Mouse (Mus musculus) liver, adult (tissue): ENCODE data around the gene Gm4881.

Experiments used
- GATA4 ChIP-seq: IDR thresholded peaks from 2 replicates; pipeline ENCODE4 v1.6.1; 2014; ENCODE audit warnings: mild to moderate bottlenecking, low read length; ENCODE audit not compliant: insufficient replicate concordance

Gene Gm4881

GRCm38 (mm10) chr7:24944257-24944950 is at the start of gene Gm4881:
Gene Gm4881 (minus strand): TSS chr7:24944494.
- no peak for TF ChIP-seq GATA4

- TF ChIP-seq GATA4 = no peak
These were observed 48.8 kb upstream of the Gm4881 start for GRCm38 (mm10) chr7:24993081-24993480.

GRCm38 (mm10) chr7:24990478-24990877 is 46.2 kb upstream of the Gm4881 start:
- TF ChIP-seq GATA4 = no peak

GRCm38 (mm10) chr7:24987941-24988340 is 43.6 kb upstream of the Gm4881 start:
- no peak for TF ChIP-seq GATA4

GRCm38 (mm10) chr7:24985799-24986198 is 41.5 kb upstream of the Gm4881 start:
- no peak for TF ChIP-seq GATA4

- no peak for TF ChIP-seq GATA4
These were observed 40.0 kb upstream of the Gm4881 start for GRCm38 (mm10) chr7:24984307-24984706.

- no peak for TF ChIP-seq GATA4
These were observed 39.1 kb upstream of the Gm4881 start for GRCm38 (mm10) chr7:24983396-24983795.

- TF ChIP-seq GATA4 = no peak
These were observed 36.1 kb upstream of the Gm4881 start for GRCm38 (mm10) chr7:24980439-24980838.

- no peak for TF ChIP-seq GATA4
These were observed 34.5 kb upstream of the Gm4881 start for GRCm38 (mm10) chr7:24978781-24979180.

- TF ChIP-seq GATA4 = no peak
These were observed 30.8 kb upstream of the Gm4881 start for GRCm38 (mm10) chr7:24974893-24975595.

GRCm38 (mm10) chr7:24973902-24974301 is 29.6 kb upstream of the Gm4881 start:
- TF ChIP-seq GATA4 = no peak

- no peak for TF ChIP-seq GATA4
These were observed 28.9 kb upstream of the Gm4881 start for GRCm38 (mm10) chr7:24973208-24973607.

GRCm38 (mm10) chr7:24971972-24972893 is 27.9 kb upstream of the Gm4881 start, which contains the start of gene Rabac1:
Gene Rabac1 (minus strand): TSS chr7:24972754.
- TF ChIP-seq GATA4 = no peak

GRCm38 (mm10) chr7:24971261-24971971 is 27.1 kb upstream of the Gm4881 start:
- no peak for TF ChIP-seq GATA4

- TF ChIP-seq GATA4 = no peak
These were observed 26.0 kb upstream of the Gm4881 start for GRCm38 (mm10) chr7:24970341-24970740.
